Mouse (Mus musculus) kidney, embryonic 15.5 days (tissue): ENCODE results near the gene Adi1. TPM values are rescaled to one million over a fixed set of nuclear protein-coding genes. Genes with fewer than 3 reads are reported as not detected.

Experiments
- ATAC-seq: fragments of 200-750 bp; cut with Nextera tagmentation; replicated peaks from 2 replicates; pipeline ENCODE4 v1.8.0; 2017; ENCODE audit warnings: moderate TSS enrichment; ENCODE audit not compliant: low FRiP score
- H3K27ac ChIP-seq: fragments of 300-500 bp; sonication (generic); 2 replicates; pipeline ENCODE4 v1.5.1; 2015; ENCODE audit warnings: mild to moderate bottlenecking, inconsistent platforms
- H3K27me3 ChIP-seq: fragments of 300-500 bp; sonication (generic); 2 replicates; pipeline ENCODE4 v1.6.1; 2015; ENCODE audit warnings: inconsistent platforms
- H3K36me3 ChIP-seq: fragments of 300-500 bp; sonication (generic); 2 replicates; pipeline ENCODE4 v1.6.1; 2015; ENCODE audit warnings: inconsistent platforms
- H3K4me1 ChIP-seq: fragments of 300-500 bp; sonication (generic); 2 replicates; pipeline ENCODE4 v1.6.1; 2015; ENCODE audit warnings: inconsistent platforms
- H3K4me2 ChIP-seq: fragments of 300-500 bp; sonication (generic); 2 replicates; pipeline ENCODE4 v1.6.1; 2015; ENCODE audit warnings: moderate library complexity, mild to moderate bottlenecking, inconsistent platforms
- H3K4me3 ChIP-seq: fragments of 300-500 bp; sonication (generic); replicated peaks from 2 replicates; pipeline ENCODE4 v1.5.1; 2015; ENCODE audit warnings: mild to moderate bottlenecking, inconsistent platforms
- H3K9ac ChIP-seq: fragments of 300-500 bp; sonication (generic); 2 replicates; pipeline ENCODE4 v1.6.1; 2015; ENCODE audit warnings: mild to moderate bottlenecking, inconsistent platforms
- H3K9me3 ChIP-seq: fragments of 300-500 bp; sonication (generic); replicated peaks from 2 replicates; pipeline ENCODE4 v1.6.1; 2016; ENCODE audit warnings: inconsistent platforms
- WGBS: fragments of 180-500 bp; shearing (Covaris S2); methylation state at CpG from one replicate; pipeline ENCODE4 v1.1.7; 2015; ENCODE audit warnings: mixed read lengths; 5-methylcytosine and 5-hydroxymethylcytosine counted together
- polyA plus RNA-seq: library from polyadenylated mRNA; unstranded; fragments of >200 nt; fragmentation: Nextera tagmentation; extraction: Ambion mirVana; gene quantifications from 2 replicates; pipeline ENCODE4 v1.2.1, GENCODE M21; 2015

Gene Adi1
- polyA plus RNA-seq, 1 experiment from 2014 or later, result 90.4 TPM

- Histone ChIP-seq H3K4me1 (peaks cover 16% of the 10 kb centered on the region), H3K9ac (no peak overlapping the region), H3K36me3 (no peaks in the 10 kb centered on the region), H3K27ac (no peak overlapping the region), H3K4me3 (no peak overlapping the region), H3K27me3 (no peaks in the 10 kb centered on the region), H3K9me3 (no peaks in the 10 kb centered on the region), H3K4me2 (no peak overlapping the region)
- ATAC-seq, result no peak
- 28% methylated on average over 8 of the region's 8 CpGs for WGBS
Measured at GRCm38 (mm10) chr12:28667287-28667686, 7.7 kb upstream of the Adi1 start.

GRCm38 (mm10) chr12:28674038-28674720, 852 bp upstream of the Adi1 start:
- Histone ChIP-seq H3K9ac (no peak overlapping the region), H3K9me3 (no peaks in the 10 kb centered on the region), H3K27ac (0 out of 2 replicates have a peak overlapping the region, but pooled peaks have one; percentile 96), H3K4me1 (peaks cover 25% of the 10 kb centered on the region), H3K4me2 (peak overlapping the region; percentile 66), H3K4me3 (peak overlapping the region; percentile 72), H3K27me3 (no peaks in the 10 kb centered on the region), H3K36me3 (peaks cover 19% of the 10 kb centered on the region)
- WGBS, result 80% methylated on average over 10 of the region's 10 CpGs
- ATAC-seq, result no peak

- peaks cover 36% of the 10 kb centered on the region for H3K36me3 ChIP-seq
- peak overlapping the region; percentile 66 for H3K4me2 ChIP-seq
- H3K9me3 ChIP-seq, result no peaks in the 10 kb centered on the region
- no peaks in the 10 kb centered on the region for H3K27me3 ChIP-seq
- H3K27ac ChIP-seq, result peak overlapping the region; percentile 96
- H3K4me1 ChIP-seq, result peaks cover 25% of the 10 kb centered on the region
- no peak for ATAC-seq
- H3K4me3 ChIP-seq, result peak overlapping the region; percentile 72
- H3K9ac ChIP-seq, result peak overlapping the region; percentile 67
- WGBS, result 58% methylated on average over 5 of the region's 5 CpGs
Measured at GRCm38 (mm10) chr12:28675925-28676209, 836 bp downstream of the Adi1 start.

- Histone ChIP-seq H3K4me3 (no peak overlapping the region), H3K27ac (no peak overlapping the region), H3K27me3 (no peaks in the 10 kb centered on the region), H3K36me3 (peaks cover 52% of the 10 kb centered on the region), H3K9me3 (no peaks in the 10 kb centered on the region), H3K4me1 (no peaks in the 10 kb centered on the region), H3K4me2 (no peak overlapping the region), H3K9ac (no peak overlapping the region)
- WGBS, result 97% methylated on average over 1 of the region's 1 CpGs
- no peak for ATAC-seq
Measured at GRCm38 (mm10) chr12:28684674-28685073, 9.6 kb downstream of the Adi1 start.

GRCm38 (mm10) chr12:28685771-28686170, 10.7 kb downstream of the Adi1 start:
- H3K27ac ChIP-seq, result no peak overlapping the region
- H3K4me3 ChIP-seq, result no peak overlapping the region
- no peaks in the 10 kb centered on the region for H3K9me3 ChIP-seq
- WGBS, result 41% methylated on average over 3 of the region's 3 CpGs
- peaks cover 52% of the 10 kb centered on the region for H3K36me3 ChIP-seq
- H3K9ac ChIP-seq, result no peak overlapping the region
- no peaks in the 10 kb centered on the region for H3K4me1 ChIP-seq
- ATAC-seq, result no peak
- no peaks in the 10 kb centered on the region for H3K27me3 ChIP-seq
- H3K4me2 ChIP-seq, result no peak overlapping the region

GRCm38 (mm10) chr12:28686199-28686879, 11.3 kb downstream of the Adi1 start:
- WGBS, result 68% methylated on average over 8 of the region's 8 CpGs
- no peaks in the 10 kb centered on the region for H3K9me3 ChIP-seq
- no peak for ATAC-seq
- H3K27me3 ChIP-seq, result no peaks in the 10 kb centered on the region
- no peak overlapping the region for H3K9ac ChIP-seq
- H3K36me3 ChIP-seq, result peaks cover 52% of the 10 kb centered on the region
- H3K4me3 ChIP-seq, result no peak overlapping the region
- no peak overlapping the region for H3K4me2 ChIP-seq
- no peak overlapping the region for H3K27ac ChIP-seq
- no peaks in the 10 kb centered on the region for H3K4me1 ChIP-seq

- 93% methylated on average over 6 of the region's 6 CpGs for WGBS
- no peaks in the 10 kb centered on the region for H3K27me3 ChIP-seq
- H3K4me3 ChIP-seq, result no peak overlapping the region
- no peak overlapping the region for H3K9ac ChIP-seq
- no peaks in the 10 kb centered on the region for H3K9me3 ChIP-seq
- no peak overlapping the region for H3K4me2 ChIP-seq
- peaks cover 42% of the 10 kb centered on the region for H3K36me3 ChIP-seq
- H3K4me1 ChIP-seq, result no peaks in the 10 kb centered on the region
- ATAC-seq, result no peak
- no peak overlapping the region for H3K27ac ChIP-seq
Measured at GRCm38 (mm10) chr12:28688996-28689395, 14.0 kb downstream of the Adi1 start.

GRCm38 (mm10) chr12:28690730-28691129, 15.7 kb downstream of the Adi1 start:
- ATAC-seq, result no peak
- Histone ChIP-seq H3K4me1 (no peaks in the 10 kb centered on the region), H3K27me3 (no peaks in the 10 kb centered on the region), H3K9me3 (no peaks in the 10 kb centered on the region), H3K36me3 (peaks cover 54% of the 10 kb centered on the region), H3K9ac (no peak overlapping the region), H3K27ac (no peak overlapping the region), H3K4me2 (no peak overlapping the region), H3K4me3 (no peak overlapping the region)
- WGBS, result 91% methylated on average over 7 of the region's 7 CpGs

- Histone ChIP-seq H3K4me3 (no peak overlapping the region), H3K36me3 (peaks cover 64% of the 10 kb centered on the region), H3K9me3 (no peaks in the 10 kb centered on the region), H3K4me2 (no peak overlapping the region), H3K27ac (no peak overlapping the region), H3K4me1 (0 out of 2 replicates have a peak, but pooled peaks cover 4% of the 10 kb centered on the region), H3K27me3 (no peaks in the 10 kb centered on the region), H3K9ac (no peak overlapping the region)
- ATAC-seq, result no peak
- WGBS, result 69% methylated on average over 3 of the region's 3 CpGs
Measured at GRCm38 (mm10) chr12:28693738-28694137, 18.7 kb downstream of the Adi1 start.

- WGBS, result 68% methylated on average over 2 of the region's 2 CpGs
- Histone ChIP-seq H3K36me3 (peaks cover 60% of the 10 kb centered on the region), H3K27me3 (no peaks in the 10 kb centered on the region), H3K4me3 (no peak overlapping the region), H3K9ac (no peak overlapping the region), H3K4me1 (0 out of 2 replicates have a peak, but pooled peaks cover 4% of the 10 kb centered on the region), H3K27ac (no peak overlapping the region), H3K4me2 (no peak overlapping the region), H3K9me3 (no peaks in the 10 kb centered on the region)
- no peak for ATAC-seq
Measured at GRCm38 (mm10) chr12:28694231-28694630, 19.2 kb downstream of the Adi1 start.

GRCm38 (mm10) chr12:28694776-28695175, 19.7 kb downstream of the Adi1 start:
- H3K36me3 ChIP-seq, result peaks cover 54% of the 10 kb centered on the region
- H3K4me2 ChIP-seq, result no peak overlapping the region
- 0 out of 2 replicates have a peak, but pooled peaks cover 4% of the 10 kb centered on the region for H3K4me1 ChIP-seq
- H3K9me3 ChIP-seq, result no peaks in the 10 kb centered on the region
- ATAC-seq, result no peak
- H3K4me3 ChIP-seq, result no peak overlapping the region
- no peaks in the 10 kb centered on the region for H3K27me3 ChIP-seq
- WGBS, result 88% methylated on average over 7 of the region's 7 CpGs
- no peak overlapping the region for H3K27ac ChIP-seq
- H3K9ac ChIP-seq, result no peak overlapping the region

GRCm38 (mm10) chr12:28697821-28698595, 23.0 kb downstream of the Adi1 start:
- Histone ChIP-seq H3K4me3 (no peak overlapping the region), H3K9me3 (no peaks in the 10 kb centered on the region), H3K36me3 (peaks cover 31% of the 10 kb centered on the region), H3K27me3 (no peaks in the 10 kb centered on the region), H3K4me2 (no peak overlapping the region), H3K4me1 (peaks cover 13% of the 10 kb centered on the region; the same call in 1 of the 2 replicates), H3K9ac (no peak overlapping the region), H3K27ac (no peak overlapping the region)
- no peak for ATAC-seq
- 75% methylated on average over 14 of the region's 14 CpGs for WGBS
